Mouse (Mus musculus) common myeloid progenitor, adult 5-6 weeks (primary cell): ENCODE results near the gene Eif4a2. TPM values are rescaled to one million over a fixed set of nuclear protein-coding genes. Genes with fewer than 3 reads are reported as not detected.
A peak's percentile ranks its signal among the peaks of the same experiment; 100 is the strongest.

Experiments used
- ATAC-seq: replicated peaks from 2 replicates; pipeline ENCODE4 v1.8.0; 2016; ENCODE audit warnings: low read depth, mild to moderate bottlenecking, moderate TSS enrichment, inconsistent platforms; ENCODE audit not compliant: poor library complexity, severe bottlenecking
- total RNA-seq: library from RNA; stranded (forward); fragments of 200-1000, 187-1606 nt; gene quantifications from 2 replicates; pipeline ENCODE4 v1.2.3, GENCODE M21; 2017

The Eif4a2 gene
- total RNA-seq, 1 experiment from 2014 or later, result 874 TPM

DNA sequence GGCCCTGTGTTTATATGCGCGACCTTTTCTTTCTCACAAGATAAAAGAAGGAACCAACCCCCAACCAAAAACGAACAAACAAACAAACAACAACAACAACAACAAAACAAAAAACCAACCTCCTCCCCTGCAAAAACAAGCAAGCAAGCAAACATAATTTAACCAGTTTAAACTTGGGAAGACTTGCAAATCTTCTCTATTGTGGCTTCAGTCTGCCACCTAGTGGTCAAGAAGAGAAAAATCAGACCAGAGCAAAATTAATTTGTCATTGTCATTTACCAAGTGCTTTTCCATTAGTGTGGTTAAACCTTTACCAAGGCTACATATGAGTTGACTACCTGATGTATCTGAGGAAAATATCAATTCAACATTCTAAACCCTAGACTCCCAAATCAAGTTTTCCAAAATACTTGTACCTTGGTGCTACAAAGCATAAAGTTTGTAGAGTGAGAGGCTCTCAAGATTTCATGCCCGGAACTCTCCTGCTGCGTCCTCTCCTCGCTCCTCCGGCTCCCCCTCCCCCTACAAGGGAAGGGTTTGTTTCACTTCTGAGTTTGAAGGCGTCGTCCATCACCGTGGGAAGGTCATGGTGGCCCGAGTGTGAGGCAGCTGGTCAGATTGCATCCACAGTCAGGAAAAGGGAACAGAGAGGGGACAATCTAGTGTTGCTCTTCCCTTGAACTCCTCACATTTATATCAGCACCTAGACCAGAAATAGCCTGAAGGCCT lies 28.3 kb downstream of the Eif4a2 start:
- ATAC-seq, result peak; percentile 61

DNA sequence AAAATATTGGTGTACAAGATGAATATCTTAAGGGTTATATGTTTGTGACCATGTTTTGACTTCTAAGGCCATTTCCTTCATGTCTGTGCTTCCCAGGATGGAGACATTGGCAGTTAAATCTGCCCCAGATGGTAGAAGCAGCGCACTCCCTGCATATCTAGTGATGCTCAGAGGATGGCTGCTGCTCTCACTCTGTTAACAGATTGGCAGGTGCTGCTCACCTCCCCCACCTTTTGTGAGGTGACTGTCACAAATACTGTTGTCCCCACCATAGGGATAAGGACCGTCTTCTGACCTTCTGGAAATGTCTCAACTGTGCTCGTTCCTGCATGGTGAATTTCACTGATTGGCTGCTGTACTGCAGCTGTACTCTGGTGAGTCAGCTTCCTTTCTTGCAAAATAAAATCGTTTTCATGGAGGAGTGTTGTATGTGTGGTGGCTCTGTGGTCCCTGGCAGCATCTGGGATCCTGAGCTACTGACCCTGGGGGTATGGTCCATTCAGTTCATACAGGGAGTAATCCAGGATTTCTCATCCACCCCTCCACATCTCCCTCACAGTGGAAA lies 29.2 kb downstream of the Eif4a2 start:
- ATAC-seq, result peak; percentile 55

DNA sequence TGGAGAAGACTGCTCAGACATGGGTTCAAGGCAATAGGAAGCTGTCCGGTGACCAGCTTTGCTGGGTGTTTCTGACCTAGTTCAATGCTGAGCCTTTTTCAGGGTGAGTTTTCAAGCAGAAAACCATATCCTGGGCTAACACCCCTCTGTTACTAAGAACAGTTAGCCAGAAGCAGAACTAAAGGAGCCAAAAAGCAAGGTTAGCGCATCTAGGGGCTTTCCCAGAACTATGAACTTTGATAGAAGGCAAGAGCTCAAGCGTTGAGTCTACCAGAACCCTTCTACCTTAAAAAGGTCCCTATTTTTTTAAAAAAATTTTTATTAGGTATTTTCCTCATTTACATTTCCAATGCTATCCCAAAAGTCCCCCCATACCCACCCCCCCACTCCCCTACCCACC lies 33.7 kb downstream of the Eif4a2 start:
- no peak for ATAC-seq

DNA sequence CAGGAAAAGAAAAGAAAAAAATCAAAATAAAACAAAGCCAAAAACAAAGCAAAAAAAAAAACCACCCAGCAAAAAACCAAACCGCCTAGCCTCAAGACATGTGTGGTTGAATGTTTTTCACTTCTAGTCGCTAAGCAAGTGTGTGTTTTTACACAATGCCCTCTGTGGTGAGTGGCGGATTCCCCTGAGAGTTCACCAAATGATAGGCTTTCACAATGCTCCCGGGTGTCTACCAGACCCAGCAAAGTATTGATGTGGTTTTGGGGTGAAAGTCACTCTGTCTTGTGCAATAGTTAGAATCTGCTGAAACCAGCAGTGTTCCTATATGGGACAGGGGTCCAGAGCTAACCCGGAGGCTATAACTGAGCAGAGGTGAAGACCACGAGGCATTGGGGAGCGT lies 37.1 kb downstream of the Eif4a2 start:
- ATAC-seq, result peak; percentile 93

DNA sequence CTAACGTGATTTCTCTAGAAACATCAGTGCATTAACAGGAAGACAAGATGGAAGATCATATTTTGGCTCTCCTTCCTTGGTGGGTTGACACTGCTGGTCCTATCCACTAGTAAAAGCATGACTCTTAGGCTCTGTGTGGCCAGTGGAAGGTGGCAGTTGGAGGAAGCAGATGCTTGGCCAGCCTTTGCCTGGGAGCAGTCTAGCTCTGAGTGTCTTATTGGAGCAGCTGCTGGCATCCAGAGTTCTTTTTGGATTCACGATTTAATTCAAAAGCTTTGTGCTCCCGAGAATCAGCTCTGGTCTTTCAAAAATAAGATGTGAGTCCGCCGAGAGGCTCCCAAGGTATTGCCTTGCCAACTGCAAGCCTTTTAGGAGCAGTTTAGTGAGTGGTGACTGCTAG lies 38.0 kb downstream of the Eif4a2 start:
- ATAC-seq, result no peak

DNA sequence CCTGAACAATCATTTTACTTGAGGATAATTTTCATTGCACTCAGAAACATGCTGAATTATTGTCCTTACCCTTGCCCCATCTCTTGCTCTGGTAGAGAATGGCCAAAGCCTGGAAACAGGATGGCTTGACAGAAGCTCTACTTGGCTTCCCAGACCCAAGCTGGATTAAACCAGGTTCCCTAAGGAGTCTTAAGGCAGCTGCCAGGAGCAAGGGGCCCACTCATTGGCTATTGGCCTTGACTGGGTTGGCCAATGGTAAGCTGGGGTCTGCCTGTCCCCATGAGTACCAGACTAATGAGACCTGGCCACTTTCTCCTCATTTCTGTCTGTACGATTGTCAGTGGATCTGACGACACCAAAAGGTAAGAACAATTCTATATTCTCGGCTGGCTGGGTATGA lies 39.0 kb downstream of the Eif4a2 start, which contains the start of gene Adipoq:
Adipoq (plus strand) TSS at position 257 of the 400 bp plus-strand sequence.
- ATAC-seq, result no peak

DNA sequence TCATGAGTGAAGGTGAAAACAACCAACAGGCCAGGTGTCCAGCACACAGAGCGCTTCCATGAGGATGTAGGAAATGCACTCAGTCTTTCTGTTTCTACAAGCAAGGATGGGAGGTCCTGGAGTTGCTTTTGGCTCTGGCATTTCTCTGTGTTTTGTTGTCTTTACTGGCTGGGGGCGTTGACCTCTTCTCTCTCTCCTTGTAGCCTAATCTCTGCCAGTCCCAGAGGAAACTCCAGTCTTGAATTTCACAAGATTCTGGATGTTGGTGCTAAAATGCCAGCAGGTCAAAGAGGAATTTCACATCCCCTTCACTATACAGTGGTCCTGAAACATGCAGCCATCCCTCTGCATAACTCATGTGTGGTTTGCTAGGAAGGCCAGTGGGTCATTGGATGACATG lies 41.7 kb downstream of the Eif4a2 start:
- no peak for ATAC-seq

DNA sequence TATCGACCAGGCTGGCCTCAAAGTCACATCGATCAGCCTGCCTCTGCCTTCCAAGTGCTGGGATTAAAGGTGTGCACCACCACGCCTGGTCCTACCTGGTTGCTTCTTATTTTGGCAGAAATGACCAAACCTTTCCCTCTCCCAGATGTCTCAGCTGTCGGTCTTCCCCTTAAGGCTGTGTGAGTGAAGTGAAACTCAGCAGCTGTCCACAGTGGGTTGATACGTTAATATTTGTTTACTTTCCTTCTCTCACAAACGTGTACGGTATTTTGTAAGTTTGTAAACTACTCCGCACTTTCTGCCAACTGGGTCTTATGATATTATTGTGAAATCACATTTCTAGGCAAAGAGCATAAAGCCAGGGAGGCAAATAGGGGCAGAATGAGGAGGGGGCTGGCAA lies 42.2 kb downstream of the Eif4a2 start:
- no peak for ATAC-seq

DNA sequence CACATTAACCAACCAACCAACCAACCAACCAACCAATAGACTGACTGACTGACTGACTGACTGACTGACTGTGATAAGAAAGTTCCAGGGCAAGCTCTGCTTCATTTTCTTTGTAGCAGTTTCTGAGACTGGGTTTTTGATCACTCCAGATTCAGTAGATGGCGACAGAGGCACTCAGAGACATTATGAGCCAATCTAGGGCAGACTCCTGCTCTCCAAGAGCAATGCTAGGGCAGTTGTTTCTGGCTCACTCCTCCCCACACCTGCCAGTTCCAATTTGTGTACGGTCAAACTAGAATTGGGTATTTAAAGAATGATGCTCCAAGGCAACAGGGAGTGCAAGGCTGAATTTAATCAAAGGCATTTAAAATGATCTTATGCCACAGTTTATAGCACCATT lies 44.2 kb downstream of the Eif4a2 start:
- peak; percentile 42; the same call in 1 of the 2 replicates for ATAC-seq

DNA sequence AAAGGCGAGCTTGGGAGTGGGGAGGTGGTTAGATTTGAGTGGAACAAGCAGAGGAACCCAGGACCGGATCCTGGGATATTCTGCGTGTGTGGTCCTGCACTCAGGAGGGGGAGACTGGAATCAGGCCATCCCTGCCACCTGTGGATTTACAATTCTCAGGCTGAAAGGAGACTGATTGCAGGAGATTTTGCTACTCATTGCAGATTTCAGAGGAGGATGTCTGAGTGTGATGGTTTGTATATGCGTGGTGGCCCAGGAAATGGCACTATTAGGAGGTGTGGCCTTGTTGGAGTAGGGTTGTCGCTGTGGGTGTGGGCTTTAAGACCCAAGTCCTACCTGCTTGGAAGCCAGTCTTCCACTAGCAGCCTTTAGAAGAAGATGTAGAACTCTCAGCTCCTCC lies 47.0 kb downstream of the Eif4a2 start:
- ATAC-seq, result no peak

DNA sequence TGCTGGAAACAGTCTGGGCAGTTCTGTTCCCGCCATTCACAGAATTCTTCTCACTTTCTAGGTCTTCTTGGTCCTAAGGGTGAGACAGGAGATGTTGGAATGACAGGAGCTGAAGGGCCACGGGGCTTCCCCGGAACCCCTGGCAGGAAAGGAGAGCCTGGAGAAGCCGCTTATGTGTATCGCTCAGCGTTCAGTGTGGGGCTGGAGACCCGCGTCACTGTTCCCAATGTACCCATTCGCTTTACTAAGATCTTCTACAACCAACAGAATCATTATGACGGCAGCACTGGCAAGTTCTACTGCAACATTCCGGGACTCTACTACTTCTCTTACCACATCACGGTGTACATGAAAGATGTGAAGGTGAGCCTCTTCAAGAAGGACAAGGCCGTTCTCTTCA lies 49.8 kb downstream of the Eif4a2 start:
- ATAC-seq, result no peak

DNA sequence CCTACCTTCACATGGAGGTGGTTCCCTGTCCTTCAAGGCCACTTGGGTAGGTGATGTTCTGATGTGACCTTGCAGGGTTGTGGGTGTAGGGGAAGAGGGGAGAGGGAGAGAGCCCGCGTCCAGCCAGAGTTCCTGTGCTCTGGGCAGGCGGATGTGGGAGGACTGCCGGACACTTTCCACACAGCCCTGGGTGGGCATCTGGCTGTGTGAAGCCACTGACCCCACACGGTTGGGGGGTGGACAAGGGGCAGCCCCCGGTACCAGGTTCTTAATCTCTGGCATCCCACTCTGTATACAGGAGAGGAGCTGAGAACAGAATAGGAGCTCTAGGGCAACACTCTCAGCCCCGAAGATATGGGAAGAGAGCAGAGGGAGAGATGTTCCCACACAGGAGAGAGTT lies 51.0 kb downstream of the Eif4a2 start:
- ATAC-seq, result no peak

DNA sequence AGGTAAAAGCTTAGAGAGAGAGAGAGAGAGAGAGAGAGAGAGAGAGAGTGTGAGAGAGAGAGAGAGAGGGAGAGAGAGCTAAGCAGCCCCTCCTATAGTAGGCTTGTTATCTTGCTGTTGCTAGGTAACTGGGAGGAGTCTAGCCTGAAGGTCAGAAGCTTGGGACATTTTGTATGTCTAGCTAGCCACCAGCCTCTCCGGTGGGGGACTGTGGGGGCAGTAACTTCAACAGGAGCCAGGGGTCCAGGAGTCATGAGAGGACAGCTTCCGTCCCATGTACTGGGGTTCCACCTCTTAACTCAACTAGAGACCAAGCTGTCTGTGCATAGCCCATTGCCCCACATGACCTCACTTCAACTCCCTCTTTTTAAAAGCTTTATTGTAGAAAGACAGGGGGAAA lies 51.7 kb downstream of the Eif4a2 start:
- no peak for ATAC-seq

DNA sequence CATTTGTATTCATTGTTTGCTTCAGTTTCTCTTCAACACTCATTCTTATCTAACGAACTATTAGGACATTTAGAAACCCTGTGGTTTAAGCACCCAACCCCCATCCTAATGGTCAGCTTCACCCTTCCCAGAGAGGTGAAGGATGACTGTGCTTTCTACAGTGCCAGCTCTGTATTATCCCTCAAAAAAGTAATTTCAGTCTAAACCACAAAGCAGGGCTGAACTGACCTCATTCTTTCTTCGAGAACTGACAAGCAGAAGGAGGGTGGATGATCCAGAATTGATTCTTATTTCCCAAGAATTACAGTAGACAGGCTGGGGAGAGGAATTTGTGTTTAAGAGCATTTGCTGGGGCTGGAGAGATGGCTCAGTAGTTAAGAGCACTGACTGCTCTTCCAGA lies 52.5 kb downstream of the Eif4a2 start:
- ATAC-seq, result peak; percentile 14; the same call in 1 of the 2 replicates

DNA sequence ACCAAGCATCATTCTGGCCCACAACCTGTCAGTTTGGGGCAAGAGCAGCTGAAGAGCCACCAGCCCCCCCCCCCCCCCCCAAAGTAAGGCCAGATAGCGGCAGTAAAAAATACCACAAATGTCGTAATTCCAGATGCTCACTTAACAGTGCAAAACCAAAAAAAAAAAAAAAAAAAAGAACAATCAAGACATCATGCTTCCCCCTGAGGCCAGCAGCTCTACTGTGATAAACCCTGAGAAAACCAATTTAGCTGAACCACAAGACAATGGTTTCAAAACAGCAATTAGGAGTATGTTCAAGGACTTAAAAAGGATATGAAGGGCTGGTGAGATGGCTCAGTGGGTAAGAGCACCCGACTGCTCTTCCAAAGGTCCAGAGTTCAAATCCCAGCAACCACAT lies 54.9 kb downstream of the Eif4a2 start:
- ATAC-seq, result peak; percentile 88

Other genes starting within 250 kb of the Eif4a2 start
- 31.8 and 39.5 TPM in 2 replicates for gene Tbccd1, start 249.8 kb upstream of the Eif4a2 start, total RNA-seq
- 95.9 and 103 TPM in 2 replicates for gene Dnajb11, start 249.6 kb upstream of the Eif4a2 start, total RNA-seq
- gene Ahsg, start 216.2 kb upstream of the Eif4a2 start, total RNA-seq, result not detected in 2 replicates
- gene Fetub, start 189.1 kb upstream of the Eif4a2 start, total RNA-seq, result not detected in 2 replicates
- gene Hrg, start 156.4 kb upstream of the Eif4a2 start, total RNA-seq, result not detected in 2 replicates
- not detected in 2 replicates for gene Kng2, start 78.0 kb upstream of the Eif4a2 start, total RNA-seq
- gene Kng1, start 49.6 kb upstream of the Eif4a2 start, total RNA-seq, result not detected in 2 replicates
- 67.1 and 71.7 TPM in 2 replicates for gene Rfc4, start 20.3 kb downstream of the Eif4a2 start, total RNA-seq
- gene Adipoq, start 39.1 kb downstream of the Eif4a2 start, total RNA-seq, result not detected in 2 replicates
- gene St6gal1, start 117.3 kb downstream of the Eif4a2 start, total RNA-seq, result 0.34 and 0.41 TPM in 2 replicates